Mouse (Mus musculus) left cerebral cortex, postnatal 36 days (tissue): Measurements from ENCODE around the gene Cdk9. TPM values are rescaled to one million over a fixed set of nuclear protein-coding genes. Genes with fewer than 3 reads are reported as not detected.

Experiments used
- DNase-seq, 2 experiments: peaks; one replicate each; pipeline ENCODE4 v3.0.0; 2021 to 2022; ENCODE audit warnings: low spot score in 2 of 2, mixed read lengths in 1 of 2
- intact Hi-C: fragments of 180-260 bp; cut with DNase I; formaldehyde crosslinking; loops from one replicate; pipeline ENCODE4 v1.15.1; 2025
- total RNA-seq, 2 experiments: library from RNA; stranded (reverse); gene quantifications; 2 replicates each; pipeline ENCODE4 v1.2.3; 2021

Cdk9 gene
- total RNA-seq, 2 experiments from 2014 or later = 105 to 117 TPM

DNA sequence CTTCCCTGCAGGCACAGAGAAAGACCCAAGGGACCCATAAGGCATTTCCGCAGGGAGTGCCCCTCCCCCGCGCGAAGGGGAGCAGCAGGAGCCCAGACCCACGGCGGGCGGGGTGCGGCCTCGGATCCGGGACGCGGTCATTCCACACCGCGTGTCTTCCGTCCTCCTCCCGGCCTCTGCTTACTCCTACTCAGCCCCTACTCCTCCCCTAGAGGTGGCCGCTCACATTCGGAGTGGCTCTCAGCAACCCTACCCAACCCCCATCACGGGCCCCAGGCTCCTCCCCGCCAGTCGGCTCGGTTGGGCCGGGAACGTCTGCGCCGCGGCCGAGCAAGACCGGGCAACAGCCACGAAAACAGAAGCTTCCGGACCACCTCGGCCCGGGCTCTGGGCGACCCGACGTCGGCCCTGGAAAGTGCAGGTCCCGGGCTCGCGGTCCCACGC is 746 bp downstream of the Cdk9 start:
- DNase-seq = peak in 1 of 2 experiments; percentile 67
- intact Hi-C loops = loop anchor here (5.0 kb wide), 1 partner anchor 145 kb away; no protein-coding TSS in a partner anchor

- intact Hi-C loops = loop anchor here (1.0 to 5.0 kb wide), 2 partner anchors 17 to 146 kb away; no protein-coding TSS in a partner anchor
- DNase-seq = no peak
Observed at GRCm38 (mm10) chr2:32711301-32712056, 1.4 kb downstream of the Cdk9 start.

DNA sequence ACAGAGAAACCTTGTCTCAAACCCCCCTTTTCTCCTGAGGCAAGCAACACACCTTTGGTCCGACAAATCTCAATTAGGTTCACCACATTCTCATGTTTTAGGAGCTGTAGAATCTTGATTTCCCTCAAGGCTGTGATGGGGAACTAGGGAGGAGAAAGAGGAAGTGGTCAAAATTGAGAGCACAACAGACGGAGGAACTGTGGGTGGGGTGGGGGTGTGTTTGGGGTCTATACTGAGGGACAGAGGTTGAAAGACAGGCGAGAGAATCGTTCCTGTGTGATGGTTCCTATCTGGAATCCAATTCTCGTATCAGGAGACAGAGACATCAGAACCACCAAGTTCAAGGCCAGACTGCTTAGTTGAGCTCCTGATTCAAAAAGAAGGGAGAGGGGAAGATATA is 2.5 kb downstream of the Cdk9 start:
- DNase-seq = no peak
- intact Hi-C loops = loop anchor here (5.0 kb wide), 1 partner anchor 147 kb away; no protein-coding TSS in a partner anchor

DNA sequence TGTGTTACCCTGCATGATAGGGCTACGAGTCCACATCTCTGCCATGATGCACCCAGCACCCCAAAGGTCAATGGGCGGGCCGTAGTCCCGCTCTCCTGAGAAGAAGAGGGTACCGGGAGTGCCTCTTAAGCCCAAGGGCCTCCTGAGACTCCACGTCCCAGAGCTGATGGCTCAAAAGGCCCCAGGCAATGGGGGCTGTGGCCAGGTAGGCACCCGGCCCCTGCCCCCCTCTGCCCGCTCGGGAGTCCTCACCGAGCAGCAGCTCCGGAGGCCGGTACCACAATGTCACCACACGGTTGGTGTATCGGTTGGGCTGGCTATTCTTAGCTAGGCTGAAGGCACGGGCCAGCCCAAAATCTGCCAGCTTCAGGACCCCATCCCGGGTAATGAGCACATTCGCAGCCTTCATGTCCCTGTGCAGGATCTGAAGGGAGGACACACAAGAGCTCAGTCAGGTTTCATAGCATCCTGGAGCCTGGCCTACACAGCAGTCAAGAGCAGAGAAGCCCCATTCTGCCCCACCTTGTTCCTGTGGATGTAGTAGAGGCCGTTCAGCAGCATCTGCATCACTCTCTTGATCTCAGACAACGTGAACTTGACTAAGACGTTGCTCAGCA is 3.2 kb downstream of the Cdk9 start:
- DNase-seq = no peak
- intact Hi-C loops = loop anchor here (5.0 kb wide), 1 partner anchor 148 kb away; no protein-coding TSS in a partner anchor

- intact Hi-C loops = no loop called here
- no peak for DNase-seq
Observed at GRCm38 (mm10) chr2:32708643-32709042, 4.2 kb downstream of the Cdk9 start.

- no peak for DNase-seq
- intact Hi-C loops = no loop called here
Observed at GRCm38 (mm10) chr2:32706971-32707370, 5.9 kb downstream of the Cdk9 start.

DNA sequence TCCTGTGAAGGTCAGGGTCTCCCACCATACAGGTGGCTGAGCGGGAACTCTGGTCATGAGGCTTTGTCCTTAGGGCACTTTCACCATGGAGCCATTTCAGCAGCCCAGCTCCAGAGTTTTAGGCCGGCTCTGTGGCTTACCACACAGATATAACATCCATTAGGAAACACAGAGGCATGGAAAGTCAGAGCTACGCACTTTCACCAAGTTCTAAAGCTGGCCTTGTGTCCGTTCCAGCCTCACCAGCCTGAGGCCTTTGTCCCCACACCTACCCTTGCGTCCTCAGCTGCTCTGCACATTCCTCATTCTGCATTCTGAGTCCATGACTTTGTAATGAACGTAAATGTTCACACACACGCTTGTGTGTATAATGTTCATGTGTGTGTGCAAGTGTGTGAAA is 7.9 kb downstream of the Cdk9 start:
- no peak for DNase-seq
- intact Hi-C loops = no loop called here

DNA sequence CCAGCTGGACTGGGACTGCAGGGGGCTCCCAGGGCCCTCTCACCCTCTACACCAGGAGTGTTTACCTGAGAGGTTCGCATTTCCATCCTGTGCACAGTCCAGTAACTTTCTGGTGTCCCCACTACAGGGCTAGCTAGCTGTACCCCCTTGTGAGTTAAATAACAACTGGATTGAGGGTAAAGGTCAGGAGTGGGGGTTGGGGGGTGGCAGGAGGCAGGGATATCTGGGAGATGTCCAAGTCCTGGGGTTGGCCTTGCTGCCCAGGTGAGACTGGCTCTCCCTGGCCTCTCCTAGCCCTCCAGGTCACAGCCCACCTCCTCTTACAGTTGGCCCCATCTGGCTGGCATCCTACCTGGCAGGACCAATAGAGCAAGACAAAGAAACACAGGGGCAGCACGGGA is 8.9 kb downstream of the Cdk9 start, which contains the start of gene Fpgs:
Gene Fpgs, minus strand, starts transcription at position 125 of the 401 bp plus-strand sequence.
- DNase-seq = no peak
- intact Hi-C loops = no loop called here

DNA sequence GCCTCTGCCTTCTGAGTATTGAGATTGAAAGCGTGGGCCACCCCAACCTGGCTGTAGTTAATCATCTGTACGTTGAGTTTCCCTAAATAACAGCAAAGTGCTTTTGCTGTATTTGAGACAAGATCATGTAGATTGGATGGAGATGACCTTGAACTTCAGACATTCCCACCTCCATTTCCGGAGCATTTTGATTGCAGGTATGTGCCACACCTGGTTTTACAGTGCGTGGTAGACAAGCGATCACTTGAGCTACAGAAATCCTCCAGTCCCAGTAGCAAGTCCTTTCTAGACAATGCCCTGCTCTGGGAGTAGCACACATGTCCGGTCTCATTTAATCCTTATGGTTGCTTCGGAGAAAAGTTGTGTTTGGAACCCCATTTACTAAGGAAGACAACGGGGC is 9.8 kb downstream of the Cdk9 start:
- no peak for DNase-seq
- intact Hi-C loops = no loop called here

DNA sequence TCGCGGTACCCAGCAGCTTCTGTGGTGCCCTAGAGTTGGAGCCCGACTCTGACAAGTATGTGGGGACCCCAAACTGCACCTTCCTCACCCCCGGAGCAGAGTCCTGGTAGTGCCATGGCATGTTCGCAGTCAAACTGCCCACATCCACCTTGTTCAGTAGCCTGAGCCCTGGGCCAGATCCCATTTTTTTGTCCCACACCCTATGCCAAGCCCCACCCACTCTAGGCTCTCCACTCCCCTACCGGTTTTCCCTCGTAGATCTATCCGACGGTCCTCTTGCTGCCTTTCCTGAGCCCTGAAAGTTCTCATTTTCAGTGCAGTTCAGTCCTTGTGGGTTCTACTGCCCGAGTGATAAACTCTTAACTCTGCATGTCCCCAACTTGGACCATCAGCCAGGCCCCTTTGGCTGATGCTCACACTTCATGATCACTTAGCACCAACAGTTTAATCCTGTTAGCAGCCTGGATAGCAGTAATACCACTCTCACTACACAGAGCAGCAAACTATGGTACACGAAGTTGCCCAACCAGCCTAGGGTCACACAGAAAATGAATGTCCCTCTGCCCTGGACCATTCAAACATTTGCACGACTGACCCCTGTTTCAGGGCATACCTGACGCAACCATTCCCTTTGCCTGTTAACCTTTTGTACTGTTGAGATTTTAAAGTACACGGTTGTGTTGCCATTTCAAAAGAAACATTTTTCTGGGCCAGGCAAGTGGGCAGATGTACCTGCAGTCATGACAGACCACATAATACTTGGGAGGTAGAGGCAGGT is 11.7 kb downstream of the Cdk9 start:
- no peak for DNase-seq
- intact Hi-C loops = no loop called here

GRCm38 (mm10) chr2:32699680-32700079 is 13.2 kb downstream of the Cdk9 start:
- intact Hi-C loops = no loop called here
- no peak for DNase-seq

DNA sequence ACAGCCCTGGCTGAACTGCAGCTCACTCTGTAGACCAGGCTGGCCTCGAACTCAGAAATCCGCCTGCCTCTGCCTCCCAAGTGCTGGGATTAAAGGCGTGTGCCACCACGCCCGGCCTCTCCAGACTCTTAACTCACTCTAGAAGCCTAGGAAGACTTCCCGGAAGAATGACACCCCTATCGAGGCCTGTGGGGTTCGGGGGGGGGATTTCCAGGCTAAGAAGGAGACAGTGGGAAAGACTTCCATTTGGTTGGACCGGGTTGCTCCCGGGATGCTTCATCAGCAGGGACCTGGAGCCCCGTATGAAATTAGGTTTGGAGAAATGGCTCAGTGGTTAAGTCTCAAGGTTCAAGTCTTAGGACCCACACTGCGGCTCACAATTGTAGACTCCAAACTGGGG is 18.2 kb downstream of the Cdk9 start:
- no peak for DNase-seq
- intact Hi-C loops = loop anchor here (1.0 to 5.0 kb wide), 2 partner anchors 17 to 107 kb away; partner anchors contain the start of gene St6galnac4

DNA sequence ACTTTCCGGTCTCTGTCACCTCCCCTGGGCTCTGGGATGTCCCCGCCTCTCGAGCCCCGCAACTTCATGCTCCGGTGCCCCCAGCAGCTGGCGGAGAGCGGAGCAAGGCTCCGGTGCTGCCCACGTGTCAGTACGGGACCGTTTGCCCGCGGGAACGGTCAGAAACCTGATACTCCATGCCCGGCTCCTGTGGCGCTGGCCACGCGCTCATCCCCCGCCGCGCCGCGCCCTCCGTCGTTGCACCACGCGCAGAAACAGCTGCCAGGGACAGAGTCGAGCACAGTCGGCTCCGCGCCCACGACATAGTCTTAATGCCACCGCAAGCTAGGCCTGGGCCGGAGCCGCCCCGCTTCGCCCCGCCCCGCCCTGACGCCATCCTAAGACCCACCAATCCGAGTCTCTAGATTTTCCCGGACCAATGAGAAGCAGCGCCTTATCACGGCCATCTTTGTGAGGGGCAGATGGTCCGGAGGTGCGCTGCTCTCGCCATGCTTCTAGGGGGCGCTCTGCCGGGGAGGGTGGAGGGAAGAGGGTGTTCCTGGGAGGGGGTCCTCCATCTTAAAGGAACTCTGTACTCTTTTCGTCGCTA is 19.0 kb downstream of the Cdk9 start:
- intact Hi-C loops = loop anchor here (1.0 to 5.0 kb wide), 2 partner anchors 17 to 107 kb away; partner anchors contain the start of gene St6galnac4

DNA sequence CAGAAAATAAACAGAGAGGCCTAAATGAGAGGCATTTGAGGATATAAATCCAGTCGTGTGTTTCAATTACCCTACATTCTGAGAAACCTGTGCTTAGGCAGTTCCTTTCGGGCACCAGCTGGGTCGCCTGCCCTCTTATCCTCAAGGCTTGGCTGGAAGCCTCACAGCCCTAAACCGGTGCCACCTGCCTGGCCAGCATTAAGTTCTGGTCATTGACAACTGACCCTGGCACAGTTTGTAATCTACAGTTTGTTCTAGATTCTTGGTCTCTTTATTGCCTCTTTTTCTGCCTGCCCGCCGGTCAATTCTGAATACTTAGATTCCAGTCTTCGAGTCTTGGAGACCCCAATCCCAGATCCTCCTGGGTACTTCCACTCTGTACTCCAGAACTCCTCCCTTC is 19.6 kb downstream of the Cdk9 start:
- intact Hi-C loops = loop anchor here (5.0 kb wide), 1 partner anchor 106 kb away; the partner anchor contains the start of gene St6galnac4
- DNase-seq = no peak

More for the DNA sequence above, 19.0 kb downstream of the Cdk9 start:
- DNase-seq = peak; percentile 92 to 93

GRCm38 (mm10) chr2:32692496-32692895 is 20.4 kb downstream of the Cdk9 start:
- DNase-seq = no peak
- intact Hi-C loops = loop anchor here (5.0 kb wide), 1 partner anchor 105 kb away; the partner anchor contains the start of gene St6galnac4

GRCm38 (mm10) chr2:32691041-32691440 is 21.8 kb downstream of the Cdk9 start:
- intact Hi-C loops = loop anchor here (5.0 kb wide), 1 partner anchor 104 kb away; the partner anchor contains the start of gene St6galnac4
- DNase-seq = no peak

DNA sequence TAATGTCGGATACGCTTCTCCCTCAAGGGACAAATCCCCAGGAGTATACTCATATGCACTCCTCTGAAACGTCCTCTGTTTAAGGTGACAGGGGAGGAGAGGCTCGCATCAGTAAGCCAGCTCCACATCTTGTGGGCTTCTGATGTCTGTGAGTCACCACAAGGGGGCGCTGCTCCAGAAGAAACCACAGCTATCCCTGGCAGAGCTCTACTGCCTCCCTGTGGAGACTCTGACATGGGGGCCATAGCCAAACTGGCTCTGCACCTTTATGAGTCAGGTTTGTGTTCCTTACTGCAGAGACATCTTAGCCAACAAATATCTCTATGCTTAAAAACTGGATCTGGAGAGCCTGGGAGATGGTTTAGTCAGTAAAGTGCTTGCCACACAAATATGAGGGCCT is 23.5 kb downstream of the Cdk9 start:
- DNase-seq = peak; percentile 85 to 87
- intact Hi-C loops = loop anchor here (2.0 kb wide), 1 partner anchor 59 kb away; no protein-coding TSS in a partner anchor

DNA sequence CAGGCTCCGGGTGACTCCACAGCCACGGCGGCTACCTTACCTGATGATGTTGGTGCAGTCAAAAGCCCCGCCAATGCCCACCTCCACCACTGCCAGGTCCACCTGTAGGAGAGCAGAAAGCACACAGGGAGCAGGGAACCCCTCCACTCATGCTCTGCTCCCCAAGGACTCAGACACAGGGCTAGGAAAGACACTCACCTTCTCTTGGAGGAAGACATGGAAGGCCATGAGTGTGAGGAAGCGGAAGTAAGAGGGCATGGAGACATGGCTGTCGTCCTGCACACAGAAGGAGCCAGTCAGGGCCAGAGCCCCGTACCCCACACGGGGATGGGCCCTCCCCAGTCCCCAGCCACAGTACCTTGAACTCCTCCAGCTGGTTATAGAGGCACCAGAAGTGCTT is 25.3 kb downstream of the Cdk9 start:
- DNase-seq = no peak
- intact Hi-C loops = no loop called here

- DNase-seq = no peak
- intact Hi-C loops = no loop called here
Observed at GRCm38 (mm10) chr2:32686640-32687039, 26.2 kb downstream of the Cdk9 start.
